Mouse (Mus musculus): ENCODE results near the gene Enam. TPM values are rescaled to one million over a fixed set of nuclear protein-coding genes. Genes with fewer than 3 reads are reported as not detected.

Gene Enam
- polyA plus RNA-seq, 1 experiment = not detected

Other genes starting within 250 kb of the Enam start
- gene Gm7714, start 219.1 kb upstream of the Enam start, polyA plus RNA-seq (2012; rRNA removed) = not detected in 2 replicates
- gene Prol1, start 170.7 kb upstream of the Enam start, polyA plus RNA-seq (2012; rRNA removed) = not detected in 2 replicates
- not detected in 2 replicates for gene Amtn, start 111.9 kb upstream of the Enam start, polyA plus RNA-seq (2012; rRNA removed)
- not detected in 2 replicates for gene Ambn, start 32.0 kb upstream of the Enam start, polyA plus RNA-seq (2012; rRNA removed)
- gene Jchain, start 39.9 kb downstream of the Enam start, polyA plus RNA-seq (2012; rRNA removed) = 949 and 1,956 TPM in 2 replicates
- 6.0 and 7.8 TPM in 2 replicates for gene Utp3, start 66.5 kb downstream of the Enam start, polyA plus RNA-seq (2012; rRNA removed)
- 4.9 and 7.6 TPM in 2 replicates for gene Rufy3, start 77.1 kb downstream of the Enam start, polyA plus RNA-seq (2012; rRNA removed)
- gene Grsf1, start 188.2 kb downstream of the Enam start, polyA plus RNA-seq (2012; rRNA removed) = 11.4 and 15.7 TPM in 2 replicates
- gene Mob1b, start 232.9 kb downstream of the Enam start, polyA plus RNA-seq (2012; rRNA removed) = 4.0 and 5.7 TPM in 2 replicates

All from large intestine, adult 2 months (tissue).